Mouse (Mus musculus) CH12.LX (cell line): ENCODE results near the gene Disp2. TPM values are rescaled to one million over a fixed set of nuclear protein-coding genes. Genes with fewer than 3 reads are reported as not detected.
A peak's percentile ranks its signal among the peaks of the same experiment; 100 is the strongest.

Experiments used
- DNase-seq: peaks from one replicate; pipeline ENCODE4 v3.0.0-alpha.2; 2013; ENCODE audit errors: extremely low read depth
- H3K27ac ChIP-seq: 2 replicates; pipeline ENCODE4 v1.5.1; 2012; ENCODE audit warnings: low read depth, mild to moderate bottlenecking, control low read depth, moderate library complexity; ENCODE audit not compliant: insufficient read depth
- H3K27me3 ChIP-seq: replicated peaks from 2 replicates; pipeline ENCODE3; 2012; ENCODE audit warnings: inconsistent platforms
- H3K36me3 ChIP-seq, 2 experiments: replicated peaks in 1 of 2; 2 replicates each; pipeline versions ENCODE3 to v1.6.1; 2012; ENCODE audit warnings: inconsistent platforms in 1 of 2, low read length in 1 of 2, mild to moderate bottlenecking in 1 of 2, mixed read lengths in 1 of 2, moderate library complexity in 1 of 2; ENCODE audit not compliant: control insufficient read depth in 1 of 2, insufficient read depth in 1 of 2
- H3K4me1 ChIP-seq, 2 experiments: 2 replicates each; pipeline ENCODE4 v1.6.1; 2012; ENCODE audit warnings: inconsistent platforms in 1 of 2, moderate library complexity in 1 of 2; ENCODE audit not compliant: insufficient read depth in 2 of 2, control insufficient read depth in 1 of 2
- H3K4me2 ChIP-seq: 2 replicates; pipeline ENCODE4 v1.6.1; 2012; ENCODE audit warnings: low read depth, mild to moderate bottlenecking, control low read depth; ENCODE audit not compliant: poor library complexity, insufficient read depth, severe bottlenecking
- H3K4me3 ChIP-seq, 3 experiments: fragments of 150-350 bp in 1 of 3; sonication (generic) in 1 of 3; replicated peaks in 1 of 3; 2 replicates each; pipeline versions ENCODE3 to v1.5.1; 2011 to 2012; ENCODE audit warnings: low read depth in 2 of 3, low read length in 2 of 3, mild to moderate bottlenecking in 2 of 3, moderate library complexity in 2 of 3, control low read depth in 1 of 3, improper control_type of control experiment in 1 of 3, inconsistent platforms in 1 of 3, mixed read lengths in 1 of 3; ENCODE audit not compliant: poor library complexity in 1 of 3
- H3K79me2 ChIP-seq: replicated peaks from 2 replicates; pipeline ENCODE4 v1.6.1; 2012; ENCODE audit warnings: mild to moderate bottlenecking, moderate library complexity; ENCODE audit not compliant: control insufficient read depth, poor library complexity, insufficient read depth, severe bottlenecking; ENCODE audit errors: extremely low read depth
- H3K9ac ChIP-seq: 2 replicates; pipeline ENCODE4 v1.6.1; 2012; ENCODE audit warnings: low read depth, mild to moderate bottlenecking, control low read depth, moderate library complexity; ENCODE audit not compliant: insufficient read depth
- H3K9me3 ChIP-seq: replicated peaks from 2 replicates; pipeline ENCODE3; 2012; ENCODE audit warnings: low read length, inconsistent platforms, mixed read lengths
- BHLHE40 ChIP-seq: IDR thresholded peaks from 2 replicates; pipeline ENCODE4 v1.6.1; 2011; ENCODE audit warnings: mild to moderate bottlenecking, low read depth, low read length, improper control_type of control experiment
- CHD1 ChIP-seq: IDR thresholded peaks from 2 replicates; pipeline ENCODE4 v1.6.1; 2012; ENCODE audit warnings: low read depth, low read length, improper control_type of control experiment, inconsistent platforms
- GABPA ChIP-seq: IDR thresholded peaks from 2 replicates; pipeline ENCODE4 v1.6.1; 2012; ENCODE audit warnings: low read depth, low read length, improper control_type of control experiment, inconsistent platforms; ENCODE audit not compliant: insufficient replicate concordance
- MAX ChIP-seq: IDR thresholded peaks from 2 replicates; pipeline ENCODE4 v1.6.1; 2011; ENCODE audit warnings: low read length, improper control_type of control experiment
- MEF2A ChIP-seq: IDR thresholded peaks from 2 replicates; pipeline ENCODE4 v1.6.1; 2014; ENCODE audit warnings: low read depth, mild to moderate bottlenecking, inconsistent platforms, low read length, improper control_type of control experiment, borderline replicate concordance
- POLR2A ChIP-seq: IDR thresholded peaks from 2 replicates; pipeline ENCODE4 v1.6.1; 2011; ENCODE audit warnings: low read depth, mild to moderate bottlenecking, improper control_type of control experiment, low read length
- SMC3 ChIP-seq: IDR thresholded peaks from 2 replicates; pipeline ENCODE4 v1.6.1; 2011; ENCODE audit warnings: low read depth, low read length, improper control_type of control experiment
- TBP ChIP-seq: conservative IDR thresholded peaks from 2 replicates; pipeline ENCODE4 v1.6.1; 2011; ENCODE audit warnings: low read depth, low read length, improper control_type of control experiment
- UBTF ChIP-seq: IDR thresholded peaks from 2 replicates; pipeline ENCODE4 v1.6.1; 2012; ENCODE audit warnings: low read depth, mild to moderate bottlenecking, inconsistent platforms, low read length, improper control_type of control experiment, moderate library complexity
- USF1 ChIP-seq: IDR thresholded peaks from 2 replicates; pipeline ENCODE4 v1.6.1; 2014; ENCODE audit warnings: low read depth, mild to moderate bottlenecking, inconsistent platforms, low read length, improper control_type of control experiment
- USF2 ChIP-seq: conservative IDR thresholded peaks from 2 replicates; pipeline ENCODE4 v1.6.1; 2011; ENCODE audit warnings: low read depth, low read length, improper control_type of control experiment
- ZC3H11A ChIP-seq: IDR thresholded peaks from 2 replicates; pipeline ENCODE4 v1.6.1; 2012; ENCODE audit warnings: low read depth, mild to moderate bottlenecking, inconsistent platforms, low read length, improper control_type of control experiment
- dilution Hi-C: fragments of 300-500 bp; cut with MboI; formaldehyde crosslinking; loops from 2 replicates; pipeline ENCODE4 v1.14.3; 2020; ENCODE audit warnings: low sequenced_read_pairs; ENCODE audit not compliant: extremely low pct_unique_long_range_greater_than_20kb, extremely low pct_ligation_motif_present
- in situ Hi-C: fragments of 300-500 bp; cut with MboI; formaldehyde crosslinking; loops from 3 replicates; pipeline ENCODE4 v1.14.3; 2019; ENCODE audit warnings: low sequenced_read_pairs, low pct_ligation_motif_present, low pct_unique_long_range_greater_than_20kb, mixed read lengths
- polyA plus RNA-seq: library from polyadenylated mRNA; unstranded; fragments of >175 nt; gene quantifications from 2 replicates; pipeline ENCODE4 v1.2.1, GENCODE M21; 2012; ENCODE audit warnings: low read depth; ENCODE audit not compliant: insufficient read length
- total RNA-seq, 2 experiments: library from RNA; depleted of rRNA; stranded (reverse); fragments of 300-350 nt in 1 of 2; fragments of >200 nt in 1 of 2; gene quantifications; 2 replicates each; pipeline ENCODE4 v1.2.3; 2012 to 2014

Gene Disp2
- total and polyA plus RNA-seq, 3 experiments, result not detected

GRCm38 (mm10) chr2:118782303-118782702, 2.8 kb downstream of the Disp2 start:
- H3K79me2 ChIP-seq, result no peaks in the 10 kb centered on the region
- H3K27ac ChIP-seq, result no peak overlapping the region
- H3K9me3 ChIP-seq, result no peaks in the 10 kb centered on the region
- peaks cover 84% of the 10 kb centered on the region for H3K27me3 ChIP-seq
- no peak for TF ChIP-seq GABPA
- no peak for DNase-seq
- H3K4me3 ChIP-seq, result no peak overlapping the region
- dilution Hi-C loops (no loop called here), in situ Hi-C loops (no loop called here)
- H3K4me1 ChIP-seq, result peaks cover 0 to 13% of the 10 kb centered on the region in 2 experiments; a peak in 2 of 4 replicates
- no peaks in the 10 kb centered on the region for H3K36me3 ChIP-seq
- no peak overlapping the region for H3K4me2 ChIP-seq
- H3K9ac ChIP-seq, result no peak overlapping the region

- Histone ChIP-seq H3K4me2 (no peak overlapping the region), H3K27me3 (peaks cover 85% of the 10 kb centered on the region)
- no peak for TF ChIP-seq MAX
- peak; percentile 53; the same call in 1 of the 2 replicates for TF ChIP-seq BHLHE40
- peak; percentile 40; the same call in 1 of the 2 replicates for TF ChIP-seq USF2
- TF ChIP-seq USF1, result peak; percentile 60
- TF ChIP-seq, all 38 proteins: peak for 3
- Histone ChIP-seq H3K9ac (no peak overlapping the region), H3K79me2 (no peaks in the 10 kb centered on the region), H3K9me3 (no peaks in the 10 kb centered on the region), H3K36me3 (no peaks in the 10 kb centered on the region), H3K4me3 (no peak overlapping the region), H3K4me1 (peaks cover 0 to 13% of the 10 kb centered on the region in 2 experiments; a peak in 2 of 4 replicates), H3K27ac (no peak overlapping the region)
- in situ Hi-C loops (no loop called here), dilution Hi-C loops (no loop called here)
- no peak for DNase-seq
Observed at GRCm38 (mm10) chr2:118783093-118783492, 3.6 kb downstream of the Disp2 start.

- no peak for DNase-seq
- peaks cover 84% of the 10 kb centered on the region for H3K27me3 ChIP-seq
- H3K4me3 ChIP-seq, result no peak overlapping the region
- no peaks in the 10 kb centered on the region for H3K9me3 ChIP-seq
- no peak overlapping the region for H3K4me2 ChIP-seq
- in situ Hi-C loops (no loop called here), dilution Hi-C loops (no loop called here)
- H3K36me3 ChIP-seq, result no peaks in the 10 kb centered on the region
- no peaks in the 10 kb centered on the region for H3K79me2 ChIP-seq
- no peak overlapping the region for H3K27ac ChIP-seq
- H3K9ac ChIP-seq, result no peak overlapping the region
- no peak for TF ChIP-seq MEF2A
- TF ChIP-seq USF1, result no peak
- no peak for TF ChIP-seq POLR2A
- TF ChIP-seq CHD1, result no peak
- no peak for TF ChIP-seq MAX
- no peak for TF ChIP-seq TBP
- no peak for TF ChIP-seq UBTF
- TF ChIP-seq SMC3, result no peak
- no peak for TF ChIP-seq ZC3H11A
- peaks cover 0 to 13% of the 10 kb centered on the region in 2 experiments; a peak in 2 of 4 replicates for H3K4me1 ChIP-seq
Observed at GRCm38 (mm10) chr2:118783663-118784062, 4.1 kb downstream of the Disp2 start.
